Mouse (Mus musculus): ENCODE results near the gene Wsb1. TPM values are rescaled to one million over a fixed set of nuclear protein-coding genes. Genes with fewer than 3 reads are reported as not detected.
A peak's percentile ranks its signal among the peaks of the same experiment; 100 is the strongest.
"Not testable (repeated sequence)": the region's sequence is repeated elsewhere in the genome, so short reads cannot be mapped to it uniquely, and the experiment has no call there.

Wsb1 gene
- 256 and 266 TPM in 2 replicates for polyA plus RNA-seq (2016; fragmentation: Nextera tagmentation; extraction: Ambion mirVana)

DNA sequence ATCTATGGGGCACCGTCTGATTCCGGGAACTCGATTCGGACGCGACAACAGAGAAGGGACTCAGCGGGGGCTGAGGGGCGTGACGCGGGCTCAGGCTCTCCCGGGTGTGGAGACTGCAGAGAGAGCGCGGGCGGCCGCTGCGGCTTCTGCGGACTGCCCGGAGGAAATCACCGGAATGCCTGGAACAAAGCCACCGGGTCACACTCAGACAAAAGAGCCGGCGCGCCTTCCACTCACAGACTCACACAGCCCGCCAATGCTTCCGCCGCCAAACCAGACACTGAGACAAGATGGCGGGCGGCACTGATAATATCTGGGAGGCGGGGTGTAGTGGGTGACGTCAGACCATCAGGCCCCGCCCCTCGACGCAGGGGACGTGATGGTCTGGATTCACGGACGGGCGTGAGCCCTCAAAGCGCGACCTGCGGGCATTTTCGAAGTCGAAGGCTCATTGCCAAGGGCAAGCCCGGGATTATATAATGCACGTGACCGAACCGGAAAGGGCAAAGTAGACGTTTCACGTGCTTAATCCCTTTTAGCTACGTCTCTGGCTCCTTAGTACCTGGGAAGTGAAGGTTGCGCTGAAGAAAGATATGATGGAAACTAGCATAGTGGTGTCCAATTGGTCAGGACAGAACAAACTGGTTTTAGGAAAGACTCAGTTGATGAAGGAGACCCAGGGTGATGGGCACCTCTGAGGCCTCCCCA, at the start of gene Wsb1:
TSS of gene Wsb1 (minus strand) at position 281 of the 708 bp plus-strand sequence.
- Histone ChIP-seq H3K27me3 (ENCODE audit: poor library complexity, severe bottlenecking) (peaks cover 17% of the 10 kb centered on the region), H3K4me3 (peak within 1 kb of the TSS; percentile 72), H3K9me3 (no peaks in the 10 kb centered on the region), H3K4me1 (peaks cover 31% of the 10 kb centered on the region), H3K27ac (peak within 1 kb of the TSS; percentile 95), H3K36me3 (replicated peaks) (peaks cover 28% of the 10 kb centered on the region)
- DNase-seq (ENCODE audit: extremely low spot score, low spot score) = peak; percentile 95
- WGBS = 2% methylated on average over 50 of the region's 50 CpGs

DNA sequence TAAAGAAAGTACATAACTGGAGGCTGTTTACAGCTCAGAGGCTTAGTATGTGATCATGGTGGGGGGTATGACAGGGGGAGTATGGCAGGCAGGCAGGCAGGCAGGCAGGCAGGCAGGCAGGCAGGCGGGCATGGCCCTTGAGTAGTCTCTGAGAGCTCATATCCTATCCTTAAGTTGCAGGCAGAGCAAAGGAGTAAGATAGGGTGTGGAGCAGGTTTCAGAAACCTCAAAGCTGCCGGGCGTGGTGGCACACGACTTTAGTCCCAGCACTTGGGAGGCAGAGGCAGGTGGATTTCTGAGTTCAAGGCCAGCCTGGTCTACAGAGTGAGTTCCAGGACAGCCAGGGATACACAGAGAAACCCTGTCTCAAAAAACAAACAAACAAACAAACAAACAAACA, 49.8 kb upstream of the Wsb1 start:
- 91% methylated on average over 4 of the region's 4 CpGs for WGBS
- H3K36me3 ChIP-seq (replicated peaks); H3K27me3 ChIP-seq (ENCODE audit: poor library complexity, severe bottlenecking); H3K9me3 ChIP-seq; DNase-seq (ENCODE audit: extremely low spot score, low spot score); H3K4me3 ChIP-seq: not testable (repeated sequence)
- Histone ChIP-seq H3K27ac (peak overlapping the region; percentile 51; the same call in 1 of the 2 replicates), H3K4me1 (peaks cover 32% of the 10 kb centered on the region)

DNA sequence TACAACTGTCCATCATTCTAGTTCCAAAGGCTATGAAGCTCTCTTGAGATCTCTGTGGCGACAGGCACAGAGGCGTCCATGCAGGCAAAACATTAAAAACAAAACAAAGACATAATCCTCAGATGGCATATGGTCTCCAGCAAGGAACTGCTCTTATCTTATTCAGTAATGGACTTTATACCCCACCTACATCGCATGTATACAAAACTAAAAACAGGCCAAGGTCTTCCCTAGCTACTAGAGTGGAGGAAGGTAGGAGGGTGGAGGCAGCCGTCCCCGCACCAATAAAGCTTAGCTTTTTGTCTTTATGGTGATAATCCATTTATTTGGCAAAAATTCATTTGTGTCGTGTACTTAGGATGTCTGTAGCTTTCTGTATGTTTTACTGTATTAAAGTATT, 48.6 kb upstream of the Wsb1 start:
- no peak overlapping the region for H3K4me3 ChIP-seq
- DNase-seq (ENCODE audit: extremely low spot score, low spot score) = no peak
- no peaks in the 10 kb centered on the region for H3K27me3 ChIP-seq (ENCODE audit: poor library complexity, severe bottlenecking)
- no peaks in the 10 kb centered on the region for H3K36me3 ChIP-seq (replicated peaks)
- H3K27ac ChIP-seq = no peak overlapping the region
- 88% methylated on average over 6 of the region's 6 CpGs for WGBS
- H3K4me1 ChIP-seq = peaks cover 24% of the 10 kb centered on the region
- no peaks in the 10 kb centered on the region for H3K9me3 ChIP-seq

DNA sequence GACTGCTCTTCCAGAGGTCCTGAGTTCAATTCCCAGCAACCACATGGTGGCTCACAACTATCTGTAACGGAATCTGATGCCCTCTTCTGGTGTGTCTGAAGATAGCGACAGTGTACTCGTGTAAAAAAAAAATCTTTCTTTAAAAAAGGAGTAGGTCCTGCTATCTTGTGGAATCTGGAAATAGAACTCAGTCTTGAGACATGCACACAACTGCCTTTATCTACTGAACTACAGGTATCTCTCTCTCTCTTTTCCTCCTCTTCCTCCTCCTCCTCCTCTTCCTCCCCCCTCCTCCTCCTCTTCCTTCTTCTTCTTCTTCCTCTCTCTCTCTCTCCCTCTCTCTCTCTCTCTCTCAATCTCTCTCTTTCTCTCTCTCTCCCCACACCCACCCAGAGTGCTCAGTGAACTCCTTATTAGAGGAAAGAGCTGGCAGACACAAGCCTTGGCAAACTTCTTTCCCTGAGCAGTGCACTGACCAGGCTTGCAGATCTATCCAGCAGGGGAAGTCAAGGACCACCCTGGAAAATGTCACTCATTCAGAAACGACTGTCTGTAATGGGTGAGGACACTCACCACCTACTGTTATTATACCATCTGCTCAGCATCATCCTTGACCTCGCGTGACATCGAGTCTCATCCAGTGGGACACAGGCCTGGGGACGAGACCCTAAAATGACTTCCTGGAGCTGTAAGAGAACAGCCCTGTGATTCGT, 45.4 kb upstream of the Wsb1 start:
- 85% methylated on average over 9 of the region's 9 CpGs for WGBS
- Histone ChIP-seq H3K36me3 (replicated peaks) (no peaks in the 10 kb centered on the region), H3K4me3 (no peak overlapping the region), H3K9me3 (no peaks in the 10 kb centered on the region), H3K4me1 (no peaks in the 10 kb centered on the region), H3K27ac (no peak overlapping the region), H3K27me3 (ENCODE audit: poor library complexity, severe bottlenecking) (no peaks in the 10 kb centered on the region)
- DNase-seq (ENCODE audit: extremely low spot score, low spot score) = no peak

DNA sequence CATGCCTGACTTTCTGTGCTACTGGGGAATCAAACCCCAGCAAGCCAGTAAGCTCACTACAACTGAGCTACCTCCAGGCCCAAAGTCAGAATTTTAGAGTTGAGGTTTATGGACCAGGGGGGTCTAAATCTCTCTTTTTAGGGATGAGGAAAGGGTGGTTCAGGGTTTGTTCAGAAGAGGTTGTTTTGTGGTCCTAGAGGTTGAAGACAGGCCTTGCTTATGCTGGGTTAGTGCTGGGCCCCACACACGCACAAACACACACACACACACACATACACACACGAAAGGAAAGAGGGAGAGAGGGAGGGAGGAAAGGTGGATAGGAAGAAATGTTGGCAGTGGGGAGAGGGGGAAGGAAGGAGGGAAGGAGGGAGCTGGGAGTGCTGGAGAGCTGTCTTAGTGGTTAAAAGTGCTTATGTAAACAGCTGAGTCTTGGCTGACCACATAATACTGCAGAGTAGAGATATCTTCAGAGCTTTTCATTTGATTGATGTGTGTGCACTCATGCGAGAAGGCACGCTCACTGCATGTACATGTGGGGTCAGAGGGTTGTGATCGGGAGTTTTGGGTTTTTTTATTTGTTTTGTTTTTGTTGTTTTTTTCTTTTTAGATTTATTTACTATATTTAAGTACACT, 42.5 kb upstream of the Wsb1 start, which contains the start of gene Gm9964:
TSS of gene Gm9964 (minus strand) at position 51 of the 636 bp plus-strand sequence.
- Histone ChIP-seq H3K36me3 (replicated peaks) (no peaks in the 10 kb centered on the region), H3K4me1 (no peaks in the 10 kb centered on the region), H3K27me3 (ENCODE audit: poor library complexity, severe bottlenecking) (no peaks in the 10 kb centered on the region), H3K4me3 (no peak within 1 kb of the TSS), H3K27ac (no peak within 1 kb of the TSS), H3K9me3 (no peaks in the 10 kb centered on the region)
- WGBS = 94% methylated on average over 5 of the region's 5 CpGs
- DNase-seq (ENCODE audit: extremely low spot score, low spot score) = no peak

DNA sequence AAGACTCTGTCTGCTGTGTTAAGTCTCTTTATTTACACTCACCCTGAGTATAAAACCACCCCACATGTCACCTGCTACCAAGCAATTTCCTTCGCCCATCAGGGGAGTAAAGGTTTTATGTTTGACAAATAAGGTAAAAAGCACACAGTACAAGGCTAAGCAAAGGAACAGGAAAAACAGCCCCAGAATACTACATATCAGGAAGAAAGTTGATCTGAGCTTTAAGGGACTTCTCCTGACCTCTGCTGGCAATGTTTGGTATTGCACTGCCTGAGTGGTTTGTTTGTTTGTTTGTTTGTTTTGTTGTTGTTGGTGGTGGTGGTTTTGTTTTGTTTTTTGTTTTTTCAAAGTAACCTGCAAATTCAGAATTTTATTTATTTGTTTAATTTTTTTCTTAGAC, 41.7 kb upstream of the Wsb1 start:
- WGBS = 44% methylated on average over 1 of the region's 1 CpGs
- no peaks in the 10 kb centered on the region for H3K9me3 ChIP-seq

DNA sequence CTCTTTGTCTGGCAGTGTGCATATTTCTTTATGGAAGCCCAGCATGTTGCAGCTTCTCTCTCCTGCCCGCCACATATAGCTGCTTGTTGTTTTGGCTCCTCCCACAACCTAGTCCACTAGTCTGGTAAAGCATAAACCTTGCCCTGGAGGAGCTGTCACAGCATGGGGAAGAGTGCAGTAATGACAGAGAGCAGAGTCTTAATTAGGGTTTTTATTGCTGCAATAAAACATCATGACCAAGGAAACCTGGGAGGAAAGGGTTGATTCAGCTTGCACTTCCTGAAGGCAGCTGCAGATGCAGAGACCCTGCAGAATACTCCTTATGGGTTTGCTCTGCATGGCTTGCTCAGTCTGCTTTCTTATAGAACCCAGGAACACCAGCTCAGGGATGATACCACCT, 39.5 kb upstream of the Wsb1 start:
- H3K4me1 ChIP-seq = no peaks in the 10 kb centered on the region
- no peak overlapping the region for H3K4me3 ChIP-seq
- WGBS = 76% methylated on average over 1 of the region's 1 CpGs
- H3K36me3 ChIP-seq (replicated peaks) = no peaks in the 10 kb centered on the region
- H3K27ac ChIP-seq = no peak overlapping the region
- DNase-seq (ENCODE audit: extremely low spot score, low spot score) = no peak
- H3K27me3 ChIP-seq (ENCODE audit: poor library complexity, severe bottlenecking) = no peaks in the 10 kb centered on the region
- no peaks in the 10 kb centered on the region for H3K9me3 ChIP-seq

More for the DNA sequence above, 41.7 kb upstream of the Wsb1 start:
- H3K4me1 ChIP-seq = no peaks in the 10 kb centered on the region
- no peaks in the 10 kb centered on the region for H3K36me3 ChIP-seq (replicated peaks)
- H3K27ac ChIP-seq = no peak overlapping the region
- DNase-seq (ENCODE audit: extremely low spot score, low spot score) = peak; percentile 33
- H3K4me3 ChIP-seq = no peak overlapping the region
- no peaks in the 10 kb centered on the region for H3K27me3 ChIP-seq (ENCODE audit: poor library complexity, severe bottlenecking)

DNA sequence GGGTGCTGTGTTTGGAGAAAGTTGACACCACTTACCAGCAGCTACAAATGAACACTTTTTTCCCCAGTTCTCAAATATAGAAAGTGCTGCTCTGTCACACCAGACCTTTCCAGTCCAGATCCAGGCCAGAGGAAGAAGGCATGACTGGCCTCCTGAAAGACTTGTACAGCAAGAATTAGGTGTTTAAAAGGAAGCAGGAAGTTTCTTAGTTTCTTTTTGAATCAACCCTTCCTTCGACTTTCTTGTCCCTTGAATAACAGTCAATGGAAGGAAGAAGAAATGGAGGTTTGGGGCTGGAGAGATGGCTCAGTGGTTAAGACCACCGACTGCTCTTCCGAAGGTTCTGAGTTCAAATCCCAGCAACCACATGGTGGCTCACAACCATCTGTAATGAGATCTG, 38.6 kb upstream of the Wsb1 start:
- H3K9me3 ChIP-seq = no peaks in the 10 kb centered on the region
- H3K4me1 ChIP-seq = no peaks in the 10 kb centered on the region
- H3K27ac ChIP-seq = no peak overlapping the region
- no peak for DNase-seq (ENCODE audit: extremely low spot score, low spot score)
- no peak overlapping the region for H3K4me3 ChIP-seq
- WGBS = 88% methylated on average over 3 of the region's 3 CpGs
- H3K36me3 ChIP-seq (replicated peaks) = no peaks in the 10 kb centered on the region
- H3K27me3 ChIP-seq (ENCODE audit: poor library complexity, severe bottlenecking) = no peaks in the 10 kb centered on the region

DNA sequence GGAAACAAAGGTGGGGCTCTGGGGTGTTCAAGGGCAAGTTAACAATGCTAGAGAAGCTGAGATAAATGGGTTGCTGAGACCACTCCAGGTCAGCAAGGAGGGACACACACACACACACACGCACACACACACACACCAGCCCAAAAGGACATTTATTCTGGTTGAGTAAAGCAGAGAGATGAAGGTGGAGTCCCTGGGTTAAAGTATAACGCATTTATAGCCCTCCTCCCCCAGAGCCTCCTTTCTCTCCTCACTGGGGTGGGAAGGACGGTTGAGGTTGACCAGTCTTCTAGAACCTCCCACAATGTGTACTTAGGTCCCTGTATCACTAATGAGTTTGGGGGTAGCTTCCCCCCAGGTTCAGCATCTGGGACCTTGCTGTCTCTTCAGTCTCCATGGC, 37.7 kb upstream of the Wsb1 start:
- DNase-seq (ENCODE audit: extremely low spot score, low spot score) = no peak
- H3K27ac ChIP-seq = no peak overlapping the region
- no peak overlapping the region for H3K4me3 ChIP-seq
- H3K4me1 ChIP-seq = peaks cover 3% of the 10 kb centered on the region; the same call in 1 of the 2 replicates
- H3K27me3 ChIP-seq (ENCODE audit: poor library complexity, severe bottlenecking) = no peaks in the 10 kb centered on the region
- no peaks in the 10 kb centered on the region for H3K36me3 ChIP-seq (replicated peaks)
- no peaks in the 10 kb centered on the region for H3K9me3 ChIP-seq
- 76% methylated on average over 3 of the region's 3 CpGs for WGBS

DNA sequence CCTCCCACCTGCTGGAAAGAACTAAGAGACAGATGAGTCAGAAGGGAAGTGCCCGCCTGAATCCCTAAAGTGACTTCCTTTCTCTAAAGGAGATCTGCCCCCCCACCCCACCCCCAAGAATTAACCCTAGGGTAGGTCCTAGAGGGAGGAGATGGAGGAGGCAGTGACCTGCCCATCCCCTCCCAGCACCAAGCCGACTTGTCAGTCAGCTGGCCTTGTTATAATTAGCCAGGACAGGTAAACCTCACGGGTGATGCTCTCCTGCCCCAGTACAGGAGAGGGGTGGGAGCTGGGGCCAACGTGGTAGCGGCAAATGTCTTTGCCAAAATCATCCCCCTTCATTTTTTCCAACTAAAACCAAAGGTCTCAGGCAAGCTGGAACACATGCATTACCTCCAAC, 37.2 kb upstream of the Wsb1 start:
- DNase-seq (ENCODE audit: extremely low spot score, low spot score) = no peak
- WGBS = 77% methylated on average over 5 of the region's 5 CpGs
- H3K27me3 ChIP-seq (ENCODE audit: poor library complexity, severe bottlenecking) = no peaks in the 10 kb centered on the region
- H3K4me3 ChIP-seq = no peak overlapping the region
- no peaks in the 10 kb centered on the region for H3K36me3 ChIP-seq (replicated peaks)
- H3K27ac ChIP-seq = no peak overlapping the region
- peaks cover 5% of the 10 kb centered on the region; the same call in 1 of the 2 replicates for H3K4me1 ChIP-seq
- no peaks in the 10 kb centered on the region for H3K9me3 ChIP-seq

DNA sequence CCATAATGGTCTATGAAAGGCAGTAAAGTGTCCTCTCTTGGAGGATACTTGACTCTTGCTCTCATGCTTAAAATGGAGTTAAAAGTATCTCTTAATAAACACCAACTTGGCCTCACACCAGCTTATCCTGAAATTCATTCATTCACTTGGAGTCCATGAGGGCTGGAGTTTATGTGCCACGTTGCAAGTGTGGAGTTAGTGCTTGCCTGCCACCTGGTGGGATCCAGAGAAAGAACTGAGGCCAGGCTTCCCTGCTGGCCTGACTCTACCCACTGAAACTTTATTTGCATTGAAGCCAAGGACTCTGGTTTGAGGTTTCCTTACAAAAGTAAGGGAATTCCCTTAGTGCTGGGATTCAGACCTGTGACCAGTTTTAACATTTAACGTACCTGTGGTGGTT, 36.0 kb upstream of the Wsb1 start:
- Histone ChIP-seq H3K4me1 (peaks cover 5% of the 10 kb centered on the region), H3K9me3 (no peaks in the 10 kb centered on the region), H3K27me3 (ENCODE audit: poor library complexity, severe bottlenecking) (no peaks in the 10 kb centered on the region), H3K4me3 (no peak overlapping the region), H3K36me3 (replicated peaks) (no peaks in the 10 kb centered on the region), H3K27ac (no peak overlapping the region)
- 54% methylated on average over 2 of the region's 2 CpGs for WGBS
- no peak for DNase-seq (ENCODE audit: extremely low spot score, low spot score)

DNA sequence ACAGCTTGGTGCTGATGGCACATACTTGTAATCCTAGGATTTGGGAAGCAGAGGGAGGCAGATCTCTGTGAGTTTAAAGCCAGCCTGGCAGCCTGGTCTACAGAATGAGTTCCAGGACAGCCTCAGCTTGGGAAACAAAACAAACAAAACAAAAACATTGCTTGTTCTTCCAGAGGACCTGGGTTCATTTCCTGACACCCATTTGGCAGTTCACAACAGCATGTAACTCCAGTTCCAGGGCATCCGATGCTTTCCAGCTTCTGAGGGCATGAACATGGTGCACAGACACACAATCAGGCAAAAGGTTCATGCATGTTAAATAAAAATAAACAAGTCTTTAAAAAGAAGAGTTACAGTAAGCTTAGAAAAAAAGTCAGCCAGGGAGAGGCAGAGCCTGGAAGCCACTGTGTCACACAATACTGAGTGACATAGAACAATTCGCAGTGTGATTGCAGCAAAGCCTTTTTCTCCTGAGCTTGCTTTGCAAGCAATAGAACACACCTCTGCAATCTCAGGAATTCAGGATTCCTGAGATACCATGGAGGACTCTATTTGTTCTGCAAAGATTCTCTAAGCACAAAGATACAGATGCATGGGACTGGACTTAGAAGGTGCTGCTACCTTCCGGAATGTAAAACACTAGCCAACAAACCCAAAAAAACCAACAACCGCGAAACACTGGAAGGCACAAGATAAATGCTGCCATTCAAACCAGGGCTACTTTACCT, 34.6 kb upstream of the Wsb1 start:
- Histone ChIP-seq H3K27ac (no peak overlapping the region), H3K9me3 (no peaks in the 10 kb centered on the region), H3K36me3 (replicated peaks) (no peaks in the 10 kb centered on the region), H3K27me3 (ENCODE audit: poor library complexity, severe bottlenecking) (no peaks in the 10 kb centered on the region), H3K4me1 (peaks cover 5% of the 10 kb centered on the region), H3K4me3 (no peak overlapping the region)
- WGBS = 95% methylated on average over 5 of the region's 5 CpGs
- no peak for DNase-seq (ENCODE audit: extremely low spot score, low spot score)
